Mouse (Mus musculus): Measurements from ENCODE around the gene Camk2b. TPM values are rescaled to one million over a fixed set of nuclear protein-coding genes. Genes with fewer than 3 reads are reported as not detected.

Gene Camk2b
- polyA plus RNA-seq, 1 experiment from 2014 or later = 1.6 TPM

- 38% methylated on average over 4 of the region's 4 CpGs for WGBS
- H3K27ac ChIP-seq (replicated peaks) = peak overlapping the region; percentile 36; the same call in 1 of the 2 replicates
- DNase-seq (ENCODE audit: low spot score) = peak; percentile 72
Measured at GRCm38 (mm10) chr11:5990910-5991309, 75.3 kb downstream of the Camk2b start.

GRCm38 (mm10) chr11:5989954-5990593 lies 76.1 kb downstream of the Camk2b start:
- no peak overlapping the region for H3K27ac ChIP-seq (replicated peaks)
- H3K4me1 ChIP-seq = no peaks in the 10 kb centered on the region
- DNase-seq (ENCODE audit: low spot score) = no peak
- H3K9me3 ChIP-seq = no peaks in the 10 kb centered on the region
- H3K27me3 ChIP-seq (replicated peaks; ENCODE audit: low read depth, poor library complexity, severe bottlenecking) = no peaks in the 10 kb centered on the region
- WGBS = 83% methylated on average over 16 of the region's 16 CpGs
- H3K36me3 ChIP-seq (replicated peaks) = no peaks in the 10 kb centered on the region
- H3K4me3 ChIP-seq = no peak overlapping the region

More at GRCm38 (mm10) chr11:5990910-5991309, 75.3 kb downstream of the Camk2b start:
- Histone ChIP-seq H3K9me3 (no peaks in the 10 kb centered on the region), H3K36me3 (replicated peaks) (no peaks in the 10 kb centered on the region), H3K4me1 (no peaks in the 10 kb centered on the region), H3K4me3 (no peak overlapping the region), H3K27me3 (replicated peaks; ENCODE audit: low read depth, poor library complexity, severe bottlenecking) (no peaks in the 10 kb centered on the region)

GRCm38 (mm10) chr11:5988126-5988525 lies 78.0 kb downstream of the Camk2b start:
- Histone ChIP-seq H3K27ac (replicated peaks) (no peak overlapping the region), H3K4me3 (no peak overlapping the region), H3K27me3 (replicated peaks; ENCODE audit: low read depth, poor library complexity, severe bottlenecking) (no peaks in the 10 kb centered on the region), H3K9me3 (no peaks in the 10 kb centered on the region), H3K4me1 (no peaks in the 10 kb centered on the region), H3K36me3 (replicated peaks) (no peaks in the 10 kb centered on the region)
- WGBS = 85% methylated on average over 10 of the region's 10 CpGs
- DNase-seq (ENCODE audit: low spot score) = no peak

GRCm38 (mm10) chr11:5983629-5984028 lies 82.5 kb downstream of the Camk2b start:
- Histone ChIP-seq H3K9me3 (no peaks in the 10 kb centered on the region), H3K27me3 (replicated peaks; ENCODE audit: low read depth, poor library complexity, severe bottlenecking) (no peaks in the 10 kb centered on the region), H3K4me3 (no peak overlapping the region), H3K27ac (replicated peaks) (no peak overlapping the region), H3K36me3 (replicated peaks) (no peaks in the 10 kb centered on the region), H3K4me1 (peaks cover 10% of the 10 kb centered on the region)
- WGBS = 93% methylated on average over 5 of the region's 5 CpGs
- DNase-seq (ENCODE audit: low spot score) = no peak

- Histone ChIP-seq H3K27ac (replicated peaks) (no peak overlapping the region), H3K9me3 (no peaks in the 10 kb centered on the region), H3K4me3 (no peak overlapping the region), H3K27me3 (replicated peaks; ENCODE audit: low read depth, poor library complexity, severe bottlenecking) (no peaks in the 10 kb centered on the region), H3K36me3 (replicated peaks) (no peaks in the 10 kb centered on the region), H3K4me1 (peaks cover 23% of the 10 kb centered on the region)
- 87% methylated on average over 7 of the region's 7 CpGs for WGBS
- DNase-seq (ENCODE audit: low spot score) = no peak
Measured at GRCm38 (mm10) chr11:5981323-5981722, 84.8 kb downstream of the Camk2b start.

- DNase-seq (ENCODE audit: low spot score) = no peak
- H3K9me3 ChIP-seq = no peaks in the 10 kb centered on the region
- 71% methylated on average over 8 of the region's 8 CpGs for WGBS
- H3K36me3 ChIP-seq (replicated peaks) = no peaks in the 10 kb centered on the region
- peaks cover 30% of the 10 kb centered on the region for H3K4me1 ChIP-seq
- H3K27me3 ChIP-seq (replicated peaks; ENCODE audit: low read depth, poor library complexity, severe bottlenecking) = no peaks in the 10 kb centered on the region
- H3K4me3 ChIP-seq = no peak overlapping the region
- no peak overlapping the region for H3K27ac ChIP-seq (replicated peaks)
Measured at GRCm38 (mm10) chr11:5980561-5980960, 85.6 kb downstream of the Camk2b start.

GRCm38 (mm10) chr11:5980108-5980507 lies 86.1 kb downstream of the Camk2b start:
- 95% methylated on average over 2 of the region's 2 CpGs for WGBS
- Histone ChIP-seq H3K27ac (replicated peaks) (no peak overlapping the region), H3K4me3 (no peak overlapping the region), H3K4me1 (peaks cover 34% of the 10 kb centered on the region), H3K36me3 (replicated peaks) (no peaks in the 10 kb centered on the region), H3K9me3 (no peaks in the 10 kb centered on the region), H3K27me3 (replicated peaks; ENCODE audit: low read depth, poor library complexity, severe bottlenecking) (no peaks in the 10 kb centered on the region)
- no peak for DNase-seq (ENCODE audit: low spot score)

- DNase-seq (ENCODE audit: low spot score) = no peak
- Histone ChIP-seq H3K4me3 (no peak overlapping the region), H3K9me3 (no peaks in the 10 kb centered on the region), H3K36me3 (replicated peaks) (no peaks in the 10 kb centered on the region), H3K27ac (replicated peaks) (no peak overlapping the region), H3K4me1 (peaks cover 34% of the 10 kb centered on the region), H3K27me3 (replicated peaks; ENCODE audit: low read depth, poor library complexity, severe bottlenecking) (no peaks in the 10 kb centered on the region)
- 91% methylated on average over 7 of the region's 7 CpGs for WGBS
Measured at GRCm38 (mm10) chr11:5979088-5979487, 87.1 kb downstream of the Camk2b start.

GRCm38 (mm10) chr11:5976106-5976505 lies 90.1 kb downstream of the Camk2b start:
- no peaks in the 10 kb centered on the region for H3K9me3 ChIP-seq
- H3K4me1 ChIP-seq = peaks cover 58% of the 10 kb centered on the region
- H3K27me3 ChIP-seq (replicated peaks; ENCODE audit: low read depth, poor library complexity, severe bottlenecking) = no peaks in the 10 kb centered on the region
- peaks cover 9% of the 10 kb centered on the region for H3K36me3 ChIP-seq (replicated peaks)
- H3K4me3 ChIP-seq = no peak overlapping the region
- DNase-seq (ENCODE audit: low spot score) = peak; percentile 45
- 17% methylated on average over 9 of the region's 9 CpGs for WGBS
- no peak overlapping the region for H3K27ac ChIP-seq (replicated peaks)

GRCm38 (mm10) chr11:5975068-5975467 lies 91.1 kb downstream of the Camk2b start:
- Histone ChIP-seq H3K27me3 (replicated peaks; ENCODE audit: low read depth, poor library complexity, severe bottlenecking) (no peaks in the 10 kb centered on the region), H3K4me3 (no peak overlapping the region), H3K9me3 (no peaks in the 10 kb centered on the region), H3K27ac (replicated peaks) (no peak overlapping the region), H3K36me3 (replicated peaks) (peaks cover 19% of the 10 kb centered on the region), H3K4me1 (peaks cover 57% of the 10 kb centered on the region)
- DNase-seq (ENCODE audit: low spot score) = no peak
- 73% methylated on average over 2 of the region's 2 CpGs for WGBS

GRCm38 (mm10) chr11:5974053-5974452 lies 92.1 kb downstream of the Camk2b start:
- no peak for DNase-seq (ENCODE audit: low spot score)
- no peaks in the 10 kb centered on the region for H3K9me3 ChIP-seq
- peaks cover 57% of the 10 kb centered on the region for H3K4me1 ChIP-seq
- H3K27ac ChIP-seq (replicated peaks) = no peak overlapping the region
- no peaks in the 10 kb centered on the region for H3K27me3 ChIP-seq (replicated peaks; ENCODE audit: low read depth, poor library complexity, severe bottlenecking)
- no peak overlapping the region for H3K4me3 ChIP-seq
- 82% methylated on average over 6 of the region's 6 CpGs for WGBS
- peaks cover 29% of the 10 kb centered on the region for H3K36me3 ChIP-seq (replicated peaks)

GRCm38 (mm10) chr11:5973151-5973550 lies 93.0 kb downstream of the Camk2b start:
- peak; percentile 46 for DNase-seq (ENCODE audit: low spot score)
- H3K4me1 ChIP-seq = peaks cover 64% of the 10 kb centered on the region

GRCm38 (mm10) chr11:5971202-5971601 lies 95.0 kb downstream of the Camk2b start:
- H3K27ac ChIP-seq (replicated peaks) = peak overlapping the region; percentile 25; the same call in 1 of the 2 replicates
- peak overlapping the region; percentile 5; the same call in 1 of the 2 replicates for H3K4me3 ChIP-seq
- peaks cover 58% of the 10 kb centered on the region for H3K36me3 ChIP-seq (replicated peaks)
- peak; percentile 47 for DNase-seq (ENCODE audit: low spot score)
- H3K27me3 ChIP-seq (replicated peaks; ENCODE audit: low read depth, poor library complexity, severe bottlenecking) = no peaks in the 10 kb centered on the region
- 36% methylated on average over 7 of the region's 7 CpGs for WGBS
- H3K4me1 ChIP-seq = peaks cover 70% of the 10 kb centered on the region
- H3K9me3 ChIP-seq = no peaks in the 10 kb centered on the region

More at GRCm38 (mm10) chr11:5973151-5973550, 93.0 kb downstream of the Camk2b start:
- Histone ChIP-seq H3K27me3 (replicated peaks; ENCODE audit: low read depth, poor library complexity, severe bottlenecking) (no peaks in the 10 kb centered on the region), H3K4me3 (no peak overlapping the region), H3K9me3 (no peaks in the 10 kb centered on the region), H3K27ac (replicated peaks) (peak overlapping the region; percentile 60), H3K36me3 (replicated peaks) (peaks cover 39% of the 10 kb centered on the region)
- 49% methylated on average over 7 of the region's 7 CpGs for WGBS
